Mouse (Mus musculus) retina, embryonic 14.5 days (tissue): ENCODE data around the gene Dnajb6.

ENCODE experiments used
- DNase-seq: peaks from one replicate; pipeline ENCODE4 v3.0.0-alpha.2; 2015; ENCODE audit warnings: low spot score

Dnajb6 gene

DNA sequence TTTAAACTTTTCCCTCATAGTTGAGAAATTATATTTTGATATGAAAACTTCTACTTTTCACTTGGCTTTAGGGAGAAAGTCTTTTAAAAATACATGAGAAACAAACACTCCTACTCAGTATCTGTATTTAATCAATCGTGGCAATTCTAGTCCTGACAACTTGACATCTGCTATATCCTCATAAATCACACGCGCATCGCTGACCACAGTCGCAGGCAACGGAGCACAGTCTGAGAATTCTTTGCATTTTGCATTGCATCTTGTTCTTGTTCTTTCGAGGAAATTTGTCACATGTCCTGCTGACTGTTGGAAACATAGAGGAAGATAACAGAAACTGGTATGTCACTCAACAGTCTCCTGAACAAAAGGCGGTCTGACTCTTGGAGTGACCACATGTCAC lies 116.9 kb downstream of the Dnajb6 start:
- peak; percentile 51 for DNase-seq

DNA sequence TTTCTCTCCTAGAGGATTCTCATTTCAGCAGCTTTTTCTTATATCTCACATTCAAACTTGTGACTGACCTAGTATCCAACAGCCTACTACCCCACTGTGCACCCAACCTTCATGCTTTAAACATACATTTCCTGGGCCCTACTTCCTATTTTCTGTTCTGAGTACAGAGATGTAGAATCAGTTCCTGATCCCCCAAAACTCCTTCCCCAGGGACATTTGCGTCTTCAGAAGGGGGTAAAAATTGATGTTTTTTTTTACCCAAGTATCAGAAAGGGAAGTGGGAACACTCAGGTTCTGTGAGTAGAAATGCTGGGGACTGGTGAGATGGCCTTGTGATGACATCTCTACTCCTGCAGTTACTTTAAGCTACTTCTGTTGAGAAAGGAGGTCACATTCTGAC lies 117.5 kb downstream of the Dnajb6 start:
- no peak for DNase-seq

DNA sequence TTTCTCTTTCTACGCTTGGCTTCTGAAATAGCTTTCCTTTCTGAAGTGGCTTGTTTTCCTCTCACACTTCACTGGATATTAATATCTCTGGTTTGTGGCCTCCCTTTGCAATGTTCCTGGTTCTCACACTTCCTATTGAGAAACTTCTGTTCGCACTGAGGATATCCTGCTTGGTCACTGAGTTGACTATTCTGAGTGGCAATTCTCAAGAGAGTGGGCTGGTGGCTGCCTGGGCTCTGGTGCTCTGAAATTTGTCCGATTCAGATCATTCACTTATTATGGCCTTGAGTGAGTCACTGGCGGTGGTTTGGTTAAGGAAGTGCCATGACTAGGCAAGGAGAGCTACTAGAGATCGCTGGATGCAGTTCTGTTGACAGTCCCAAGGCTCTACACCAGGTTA lies 118.9 kb downstream of the Dnajb6 start:
- no peak for DNase-seq

DNA sequence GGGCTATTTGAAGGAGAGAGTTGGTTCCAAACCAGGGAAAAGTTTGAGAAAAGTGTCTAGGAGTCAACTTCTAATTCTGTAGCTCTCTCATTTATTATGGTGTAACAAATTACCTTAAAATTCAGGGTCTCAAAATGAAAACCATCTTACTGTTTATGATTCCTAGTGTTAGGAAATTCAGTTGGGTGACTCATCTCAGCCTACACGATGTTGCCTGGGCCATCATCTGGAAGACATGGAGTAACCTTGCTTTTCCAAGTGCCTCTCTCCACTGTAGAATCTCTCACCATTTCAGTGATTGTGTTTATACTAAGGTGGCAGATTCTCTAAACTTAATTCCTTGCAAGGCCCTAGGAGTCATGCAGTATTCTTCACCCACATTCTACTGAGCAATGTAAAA lies 119.5 kb downstream of the Dnajb6 start:
- DNase-seq, result no peak

DNA sequence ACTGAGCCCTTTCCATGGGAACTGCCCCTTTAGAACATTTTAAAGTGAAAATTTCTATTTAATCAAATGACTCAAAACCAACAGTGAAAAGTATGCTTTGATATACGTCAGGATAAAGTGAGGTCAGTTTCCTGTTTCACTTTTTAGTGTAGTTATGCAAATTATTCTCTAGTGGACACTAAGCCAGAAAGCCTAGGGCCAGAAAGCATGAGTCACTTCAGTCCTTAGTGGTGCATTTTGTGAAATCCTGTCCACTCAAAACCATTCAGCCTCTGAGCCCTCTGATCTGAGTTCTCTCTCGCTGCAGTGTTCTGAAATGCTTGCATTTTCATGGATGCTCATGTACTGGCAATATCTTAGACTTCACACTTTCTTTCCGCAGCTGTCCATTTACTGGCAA lies 126.0 kb downstream of the Dnajb6 start:
- DNase-seq, result no peak

DNA sequence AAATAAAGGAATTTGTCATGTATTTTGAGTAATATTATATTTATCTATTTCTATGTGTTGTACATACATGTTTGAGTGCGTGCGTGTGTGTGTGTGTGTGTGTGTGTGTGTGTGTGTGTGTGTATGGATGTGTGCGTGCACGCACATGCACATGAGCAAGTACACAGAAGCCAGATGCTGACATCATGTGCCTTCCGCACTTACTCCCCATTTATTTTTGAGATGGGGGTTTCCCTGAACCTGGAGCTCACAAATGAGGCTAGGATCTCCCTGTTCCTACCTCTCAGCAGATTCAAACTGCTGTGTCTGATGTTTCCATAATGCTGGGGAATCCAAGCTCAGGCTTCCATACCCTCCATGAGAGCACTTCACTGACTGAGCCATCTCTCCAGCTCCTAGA lies 126.9 kb downstream of the Dnajb6 start:
- no peak for DNase-seq

DNA sequence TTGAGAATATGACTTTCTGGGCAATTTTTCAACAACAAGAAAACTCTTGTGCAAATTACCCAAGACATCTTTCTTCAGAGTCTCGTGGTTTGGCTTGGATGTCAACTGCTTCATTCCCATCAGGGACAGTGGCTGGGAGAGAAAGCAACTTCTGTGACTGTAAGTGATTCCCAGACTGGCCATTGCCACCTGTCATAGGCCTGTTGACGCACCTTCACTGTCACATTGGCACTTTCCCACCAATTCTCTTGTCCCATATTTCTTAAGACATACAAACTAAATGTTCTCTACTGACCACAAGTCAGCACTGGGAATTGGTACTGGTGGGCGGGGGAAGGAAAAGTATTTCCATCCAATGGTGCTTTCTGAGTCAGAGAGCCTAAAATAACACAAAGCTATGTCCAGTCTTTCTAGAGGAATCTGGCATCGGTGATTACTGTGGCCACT lies 128.8 kb downstream of the Dnajb6 start:
- DNase-seq, result no peak

DNA sequence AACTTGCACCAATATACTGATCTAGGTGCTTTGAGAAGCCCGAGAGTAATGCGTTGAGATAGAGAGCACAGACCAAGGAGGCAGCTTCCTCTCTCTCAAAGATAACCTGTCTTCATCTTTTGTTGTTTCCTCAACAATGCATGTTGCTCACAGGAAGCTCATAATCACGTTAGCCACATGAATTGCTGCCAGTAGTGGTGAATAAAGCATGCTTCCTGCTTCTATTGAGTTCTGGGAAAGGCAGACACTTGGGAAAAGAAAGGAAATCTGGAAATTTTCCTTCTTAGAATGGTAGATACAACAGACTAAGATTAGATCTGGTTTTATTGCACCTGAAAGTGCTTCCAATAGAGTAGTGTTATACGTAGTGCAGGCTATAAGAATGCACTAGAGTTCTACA lies 129.5 kb downstream of the Dnajb6 start:
- no peak for DNase-seq
